Mouse (Mus musculus) lung, adult 2 months (tissue): ENCODE measurements at regions not wholly inside any gene's neighbourhood (a gene's known extent, or its start where the extent isn't known, plus 50 kb on each side); places are given as distances from the start of the nearest gene placed in this dataset.

ENCODE experiments used
- DNase-seq: peaks from one replicate; pipeline ENCODE4 v3.0.0; 2022
- H3K4me1 ChIP-seq: fragments of 200-500 bp; 2 replicates; pipeline ENCODE4 v1.6.1; 2011; ENCODE audit warnings: low read length; ENCODE audit not compliant: control insufficient read depth, insufficient read depth
- H3K4me3 ChIP-seq: fragments of 200-500 bp; replicated peaks from 2 replicates; pipeline ENCODE3; 2011; ENCODE audit warnings: low read depth, mild to moderate bottlenecking, control low read depth, low read length; ENCODE audit errors: extremely low read depth
- CTCF ChIP-seq: fragments of 200-500 bp; IDR thresholded peaks from 2 replicates; pipeline ENCODE4 v1.5.1; 2011; ENCODE audit warnings: mild to moderate bottlenecking, low read length, control low read depth; ENCODE audit not compliant: insufficient read depth
- POLR2A ChIP-seq: fragments of 200-500 bp; IDR thresholded peaks from 2 replicates; pipeline ENCODE4 v1.6.1; 2011; ENCODE audit warnings: low read depth, mild to moderate bottlenecking, control low read depth, low read length, borderline replicate concordance; ENCODE audit errors: extremely low read depth
- WGBS: fragments of 180-500 bp; shearing (Covaris S2); methylation state at CpG from one replicate; pipeline ENCODE4 v1.1.7; 2018; 5-methylcytosine and 5-hydroxymethylcytosine counted together

DNA sequence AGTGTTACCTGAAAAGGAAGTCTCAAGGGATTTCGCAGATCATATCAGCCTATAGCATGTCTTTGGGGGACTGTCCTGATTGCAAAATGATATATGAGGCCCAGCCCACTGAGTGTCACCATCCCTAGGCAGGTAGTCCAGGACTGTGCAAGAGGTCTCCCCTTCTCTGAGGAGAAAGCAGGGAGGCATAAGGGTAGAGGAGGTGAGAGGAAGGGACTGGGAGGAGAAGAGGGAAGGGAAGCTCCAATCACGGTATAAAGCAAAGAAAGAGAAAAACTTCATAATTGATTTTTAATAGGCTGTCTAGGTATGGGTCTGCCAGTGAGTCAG, 291.1 kb upstream of the Map3k7 start:
- Histone ChIP-seq H3K4me3 (no peak overlapping the region), H3K4me1 (no peaks in the 10 kb centered on the region)
- TF ChIP-seq CTCF (no peak), POLR2A (no peak)
- 66% methylated on average over 2 of the region's 2 CpGs for WGBS
- no peak for DNase-seq

DNA sequence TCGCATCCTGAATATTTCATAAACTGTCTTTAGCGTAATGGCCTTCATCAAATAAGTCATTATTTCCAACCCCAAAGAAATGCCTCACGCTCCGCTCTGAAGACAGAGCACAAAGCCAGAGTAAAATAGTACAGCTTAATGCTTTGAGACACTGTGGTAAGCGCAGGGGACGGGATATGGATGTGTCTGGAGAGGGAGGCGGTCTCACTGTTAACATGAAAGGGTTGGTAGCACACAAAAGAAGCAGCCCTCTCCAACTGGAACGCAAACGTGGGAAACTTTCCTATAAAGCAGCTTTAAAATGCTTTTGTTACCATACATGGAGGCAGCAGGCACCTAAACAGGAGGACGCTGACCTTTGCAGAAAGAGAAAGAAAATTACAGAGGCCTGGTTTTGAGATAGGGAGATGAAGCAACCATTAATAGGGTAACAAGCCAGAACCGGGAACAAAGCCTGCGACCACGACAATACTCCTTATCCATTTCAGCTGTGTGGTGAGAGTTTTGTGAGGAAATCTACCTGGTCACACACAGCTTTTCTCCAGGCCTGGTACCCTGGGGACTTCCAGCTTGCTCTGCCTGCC, 284.8 kb upstream of the Map3k7 start:
- DNase-seq, result no peak
- Histone ChIP-seq H3K4me1 (no peaks in the 10 kb centered on the region), H3K4me3 (no peak overlapping the region)
- TF ChIP-seq CTCF (no peak), POLR2A (no peak)
- WGBS, result 81% methylated on average over 13 of the region's 13 CpGs

DNA sequence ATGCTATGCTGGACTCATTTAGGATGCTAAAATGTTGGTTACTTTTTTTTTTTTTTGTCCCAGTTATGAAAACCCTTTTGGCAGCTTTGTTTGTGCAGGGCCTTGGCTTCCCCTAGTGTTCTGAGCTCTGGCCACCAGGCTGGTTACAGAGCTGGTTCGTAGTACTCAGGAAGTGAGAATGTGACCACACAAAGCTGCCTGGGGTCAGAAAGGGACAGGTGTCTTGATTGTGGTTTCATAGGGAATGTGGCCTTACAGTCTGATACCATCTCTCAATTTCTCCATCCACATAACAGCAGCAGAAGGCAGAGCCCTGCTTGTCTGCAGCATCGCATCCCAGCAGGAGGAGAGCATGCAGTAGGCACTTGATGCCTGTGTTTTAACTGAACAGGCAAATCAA, 282.9 kb upstream of the Map3k7 start:
- 69% methylated on average over 2 of the region's 2 CpGs for WGBS
- Histone ChIP-seq H3K4me3 (no peak overlapping the region), H3K4me1 (no peaks in the 10 kb centered on the region)
- no peak for DNase-seq
- TF ChIP-seq POLR2A (no peak), CTCF (no peak)

- DNase-seq, result no peak
- TF ChIP-seq POLR2A (no peak), CTCF (no peak)
- no peak overlapping the region for H3K4me3 ChIP-seq
- H3K4me1 ChIP-seq, result no peaks in the 10 kb centered on the region
- WGBS, result 78% methylated on average over 2 of the region's 2 CpGs
These were observed 274.8 kb upstream of the Map3k7 start for GRCm38 (mm10) chr4:31689083-31689482.

DNA sequence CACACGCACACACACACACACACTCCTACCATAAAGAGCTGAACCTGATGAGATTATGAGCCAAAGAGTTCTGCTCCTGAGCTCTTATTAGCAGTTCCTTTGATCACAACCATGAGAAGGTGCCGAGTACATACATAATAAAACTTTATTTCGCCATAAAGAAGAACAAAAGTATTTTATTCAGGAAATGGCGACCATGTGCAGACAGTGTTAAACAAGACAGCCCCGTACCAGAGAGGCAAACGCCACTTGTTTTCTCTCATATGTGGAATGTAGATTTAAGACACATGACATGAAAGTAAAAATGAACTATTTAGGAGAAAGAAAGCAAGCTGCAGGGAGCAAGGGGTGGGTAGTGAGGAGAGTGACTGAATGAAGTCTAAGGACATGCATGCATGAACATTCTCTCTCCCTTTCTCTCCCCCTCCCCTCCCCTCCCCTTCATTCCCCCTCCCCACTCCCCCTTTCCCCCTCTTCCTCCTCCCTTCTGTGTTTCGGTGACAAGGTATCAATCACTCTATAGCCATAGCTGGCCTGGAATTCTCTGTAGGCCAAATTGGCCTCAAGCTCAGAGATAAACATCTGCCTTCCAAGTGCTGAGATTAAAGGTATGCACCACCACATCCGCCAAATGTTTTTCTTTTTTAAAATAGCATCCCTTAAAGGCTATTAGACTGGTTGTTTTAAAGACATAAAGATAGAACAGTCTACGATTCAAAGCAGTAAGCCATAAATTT, 266.0 kb upstream of the Map3k7 start:
- WGBS, result 64% methylated on average over 9 of the region's 9 CpGs

DNA sequence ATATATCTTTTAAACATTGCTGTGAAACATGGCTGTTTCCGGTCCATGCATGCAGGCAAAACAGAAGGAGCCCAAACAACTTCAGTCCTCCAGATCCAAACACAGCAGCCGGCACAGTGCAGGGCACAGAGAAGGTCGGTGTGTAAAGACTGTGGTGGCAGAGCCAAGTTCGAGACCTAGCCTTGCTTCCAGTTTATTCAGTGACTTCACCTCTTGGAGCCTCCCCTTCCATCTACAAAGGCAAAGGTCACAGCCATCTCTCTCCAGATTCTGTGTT, 265.5 kb upstream of the Map3k7 start:
- DNase-seq, result no peak
- 40% methylated on average over 4 of the region's 4 CpGs for WGBS
- Histone ChIP-seq H3K4me1 (no peaks in the 10 kb centered on the region), H3K4me3 (no peak overlapping the region)
- TF ChIP-seq CTCF, result no peak
- TF ChIP-seq POLR2A, result no peak

More for the DNA sequence above, 266.0 kb upstream of the Map3k7 start:
- no peaks in the 10 kb centered on the region for H3K4me1 ChIP-seq
- DNase-seq, result no peak
- no peak overlapping the region for H3K4me3 ChIP-seq
- TF ChIP-seq POLR2A (no peak), CTCF (no peak)

GRCm38 (mm10) chr4:31699296-31699695, 264.6 kb upstream of the Map3k7 start:
- Histone ChIP-seq H3K4me1 (no peaks in the 10 kb centered on the region), H3K4me3 (no peak overlapping the region)
- no peak for TF ChIP-seq POLR2A
- no peak for DNase-seq
- 87% methylated on average over 5 of the region's 5 CpGs for WGBS

DNA sequence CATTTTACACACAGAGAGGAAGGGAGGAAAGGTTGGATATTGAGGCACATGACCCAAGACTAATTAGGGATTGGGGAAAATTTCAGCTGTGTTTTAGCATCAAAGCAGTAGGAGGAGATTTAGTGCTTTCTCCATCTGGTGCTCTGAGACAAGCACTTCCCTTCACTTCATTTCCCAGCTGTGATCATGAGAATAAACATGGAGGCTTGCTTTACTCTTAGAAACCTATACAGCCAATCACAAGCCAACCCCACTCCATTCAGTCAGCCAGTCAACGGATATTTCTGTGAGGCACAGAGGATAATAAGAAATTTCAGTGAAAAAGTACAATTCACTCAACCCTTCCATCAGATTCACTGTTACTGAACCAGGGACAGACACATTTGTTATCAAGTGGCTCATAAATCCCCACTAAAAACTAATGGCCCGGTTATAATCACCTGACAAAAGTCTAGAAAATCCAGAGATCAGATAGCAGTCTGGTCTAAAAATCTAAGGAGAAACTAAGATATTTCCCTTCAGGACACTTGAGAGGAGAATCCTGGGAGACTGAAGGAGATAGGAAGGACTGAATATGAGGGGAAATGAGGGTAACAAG, 249.7 kb upstream of the Map3k7 start:
- DNase-seq, result no peak
- Histone ChIP-seq H3K4me1 (no peaks in the 10 kb centered on the region), H3K4me3 (no peak overlapping the region)
- WGBS, result 69% methylated on average over 2 of the region's 2 CpGs
- TF ChIP-seq CTCF (no peak), POLR2A (no peak)

DNA sequence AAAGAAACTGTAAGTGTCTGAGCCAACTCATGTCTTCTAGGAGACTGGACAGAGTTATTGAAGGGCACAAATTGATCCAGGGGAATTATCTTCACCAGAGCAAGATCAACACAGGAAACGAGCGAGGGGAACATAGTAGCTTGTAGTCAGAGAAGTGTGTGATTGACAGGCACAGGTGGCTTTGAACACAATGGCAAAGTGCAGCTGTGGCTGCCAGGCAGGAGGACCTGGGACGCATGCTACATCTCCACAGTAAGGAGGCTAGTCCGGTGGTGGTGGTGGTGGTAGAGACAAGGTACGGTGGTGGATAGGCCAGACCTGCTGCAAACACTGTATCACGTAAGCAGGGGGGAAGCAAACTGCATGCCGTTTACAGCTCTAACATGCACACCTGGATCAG, 240.4 kb upstream of the Map3k7 start:
- no peaks in the 10 kb centered on the region for H3K4me1 ChIP-seq
- TF ChIP-seq POLR2A, result no peak
- no peak for TF ChIP-seq CTCF
- DNase-seq, result no peak
- H3K4me3 ChIP-seq, result no peak overlapping the region
- 72% methylated on average over 7 of the region's 7 CpGs for whole genome bisulfite sequencing

GRCm38 (mm10) chr4:31724400-31724799, 239.5 kb upstream of the Map3k7 start:
- TF ChIP-seq POLR2A (no peak), CTCF (no peak)
- DNase-seq, result no peak
- H3K4me1 ChIP-seq, result no peaks in the 10 kb centered on the region
- 63% methylated on average over 2 of the region's 2 CpGs for WGBS
- no peak overlapping the region for H3K4me3 ChIP-seq

DNA sequence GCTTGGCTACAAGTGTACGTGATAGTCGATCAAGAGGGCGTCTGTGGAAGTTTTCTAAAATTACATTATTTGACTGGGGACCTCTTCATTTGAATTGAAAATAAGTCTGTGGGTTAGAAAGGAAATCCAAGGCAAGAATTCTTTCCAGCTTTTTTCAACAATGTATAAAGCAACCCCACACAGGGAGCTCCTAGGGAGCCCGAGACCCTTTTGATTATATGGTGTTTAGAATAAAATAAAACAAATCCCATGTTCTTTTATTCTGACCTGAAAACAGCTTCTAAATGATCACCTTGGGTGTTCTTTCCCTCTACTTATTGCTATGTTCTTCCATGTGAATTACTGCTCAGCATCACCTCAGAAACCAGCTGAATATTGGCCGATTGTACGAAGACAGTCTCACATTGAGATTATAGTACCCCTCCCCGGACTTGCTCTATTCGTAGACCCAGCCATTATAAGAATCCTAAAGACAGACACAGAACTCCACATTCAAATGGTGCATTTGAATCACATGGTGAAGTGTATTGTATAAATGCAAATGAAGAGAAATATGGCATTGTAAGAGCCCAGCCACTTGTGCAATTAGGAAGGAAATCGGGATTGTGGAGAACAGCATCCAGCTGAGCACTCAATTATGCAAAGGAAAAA, 236.3 kb upstream of the Map3k7 start:
- WGBS, result 91% methylated on average over 9 of the region's 9 CpGs
- TF ChIP-seq POLR2A (no peak), CTCF (no peak)

More for the DNA sequence above, 236.3 kb upstream of the Map3k7 start:
- Histone ChIP-seq H3K4me1 (no peaks in the 10 kb centered on the region), H3K4me3 (no peak overlapping the region)
- DNase-seq, result no peak
